Mouse (Mus musculus) spleen, adult 2 months (tissue): Measurements from ENCODE around the gene Olfr553. TPM values are rescaled to one million over a fixed set of nuclear protein-coding genes. Genes with fewer than 3 reads are reported as not detected.

Experiments used
- DNase-seq, 2 experiments: peaks; one replicate each; pipeline versions ENCODE4 v3.0.0 to v3.0.0-alpha.2; 2012 to 2021; ENCODE audit warnings: low spot score in 2 of 2, low read depth in 1 of 2
- H3K27ac ChIP-seq: fragments of 200-500 bp; 2 replicates; pipeline ENCODE4 v1.5.1; 2012; ENCODE audit warnings: low read length, inconsistent platforms; ENCODE audit not compliant: insufficient read depth
- H3K27me3 ChIP-seq: fragments of 200-500 bp; 2 replicates; pipeline ENCODE4 v1.6.1; 2012; ENCODE audit warnings: mild to moderate bottlenecking, moderate library complexity, low read length, inconsistent platforms; ENCODE audit not compliant: control insufficient read depth, insufficient read depth
- H3K36me3 ChIP-seq: fragments of 200-500 bp; 2 replicates; pipeline ENCODE4 v1.6.1; 2012; ENCODE audit warnings: mild to moderate bottlenecking, low read length, inconsistent platforms; ENCODE audit not compliant: control insufficient read depth, insufficient read depth
- H3K4me1 ChIP-seq: fragments of 200-500 bp; 2 replicates; pipeline ENCODE4 v1.6.1; 2011; ENCODE audit warnings: inconsistent platforms; ENCODE audit not compliant: control insufficient read depth, insufficient read depth, insufficient read length
- H3K4me3 ChIP-seq: fragments of 200-500 bp; 2 replicates; pipeline ENCODE4 v1.5.1; 2011; ENCODE audit warnings: mild to moderate bottlenecking, inconsistent platforms; ENCODE audit not compliant: insufficient read depth, insufficient read length; ENCODE audit errors: extremely low read depth
- CTCF ChIP-seq: fragments of 200-500 bp; IDR thresholded peaks from 2 replicates; pipeline ENCODE4 v1.5.1; 2011; ENCODE audit warnings: mild to moderate bottlenecking, inconsistent platforms; ENCODE audit not compliant: insufficient read depth, insufficient read length, insufficient replicate concordance; ENCODE audit errors: extremely low read depth
- POLR2A ChIP-seq: fragments of 200-500 bp; IDR thresholded peaks from 2 replicates; pipeline ENCODE4 v1.6.1; 2011; ENCODE audit warnings: low read depth, low read length, inconsistent platforms
- WGBS: fragments of 180-500 bp; shearing (Covaris S2); methylation state at CpG from one replicate; pipeline ENCODE4 v1.1.7; 2018; 5-methylcytosine and 5-hydroxymethylcytosine counted together
- polyA plus RNA-seq: library from polyadenylated mRNA; depleted of rRNA; stranded (reverse); fragments of >200 nt; gene quantifications from 2 replicates; pipeline ENCODE4 v1.2.3, GENCODE M21; 2012

Olfr553 gene
- polyA plus RNA-seq, 1 experiment = not detected

DNA sequence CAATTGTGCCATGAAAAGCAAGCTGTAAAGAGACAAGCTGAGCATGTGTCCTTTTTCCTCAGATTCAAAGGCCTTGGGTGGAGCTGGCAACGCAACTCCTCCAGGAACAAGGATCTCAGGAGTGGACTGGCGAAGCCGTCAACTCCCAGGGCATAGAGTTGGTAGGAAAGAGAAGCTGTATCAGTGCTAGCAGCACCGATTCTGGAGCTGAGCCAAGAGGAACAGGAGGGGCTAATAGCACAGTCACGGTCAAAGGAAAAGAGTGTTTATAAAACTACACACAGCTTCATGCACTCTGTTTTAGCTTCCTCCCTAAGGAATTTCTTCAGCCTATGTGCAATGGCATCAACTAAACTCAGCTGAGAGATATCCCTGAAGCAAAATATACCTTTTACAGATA lies 1.6 kb upstream of the Olfr553 start:
- TF ChIP-seq CTCF (no peak), POLR2A (no peak)
- DNase-seq = no peak
- 52% methylated on average over 5 of the region's 5 CpGs for WGBS
- H3K4me3 ChIP-seq = no peak overlapping the region
- H3K27me3 ChIP-seq = no peaks in the 10 kb centered on the region
- H3K27ac ChIP-seq = no peak overlapping the region
- no peaks in the 10 kb centered on the region for H3K36me3 ChIP-seq
- no peaks in the 10 kb centered on the region for H3K4me1 ChIP-seq

GRCm38 (mm10) chr7:102597378-102598031 lies 20.5 kb downstream of the Olfr553 start, which contains the start of gene Olfr552:
TSS of gene Olfr552 (plus strand) at chr7:102597770.
- WGBS = 20% methylated on average over 1 of the region's 1 CpGs
- Histone ChIP-seq H3K27ac (no peak within 1 kb of the TSS), H3K36me3 (no peaks in the 10 kb centered on the region), H3K27me3 (no peaks in the 10 kb centered on the region), H3K4me3 (no peak within 1 kb of the TSS), H3K4me1 (no peaks in the 10 kb centered on the region)
- no peak for DNase-seq
- TF ChIP-seq CTCF (no peak), POLR2A (no peak)

- Histone ChIP-seq H3K36me3 (no peaks in the 10 kb centered on the region), H3K27ac (no peak within 1 kb of the TSS), H3K4me1 (peaks cover 2% of the 10 kb centered on the region; the same call in 1 of the 2 replicates), H3K27me3 (no peaks in the 10 kb centered on the region), H3K4me3 (no peak within 1 kb of the TSS)
- no peak for DNase-seq
- no peak for TF ChIP-seq CTCF
- TF ChIP-seq POLR2A = no peak
- WGBS = 95% methylated on average over 3 of the region's 3 CpGs
These were observed 26.2 kb downstream of the Olfr553 start, which contains the start of gene Olfr551 for GRCm38 (mm10) chr7:102591786-102592185. TSS of gene Olfr551 (minus strand) at chr7:102591886.

GRCm38 (mm10) chr7:102575998-102576397 lies 42.0 kb downstream of the Olfr553 start:
- Histone ChIP-seq H3K4me3 (no peak overlapping the region), H3K27ac (no peak overlapping the region), H3K4me1 (no peaks in the 10 kb centered on the region; the same call in 1 of the 2 replicates), H3K36me3 (no peaks in the 10 kb centered on the region), H3K27me3 (no peaks in the 10 kb centered on the region)
- no peak for DNase-seq
- 10% methylated on average over 6 of the region's 6 CpGs for WGBS
- TF ChIP-seq CTCF = no peak
- TF ChIP-seq POLR2A = no peak

- 89% methylated on average over 3 of the region's 3 CpGs for WGBS
- H3K4me1 ChIP-seq = no peaks in the 10 kb centered on the region; the same call in 1 of the 2 replicates
- H3K27ac ChIP-seq = no peak overlapping the region
- no peak for TF ChIP-seq CTCF
- TF ChIP-seq POLR2A = no peak
- no peaks in the 10 kb centered on the region for H3K27me3 ChIP-seq
- H3K36me3 ChIP-seq = no peaks in the 10 kb centered on the region
- no peak overlapping the region for H3K4me3 ChIP-seq
- no peak for DNase-seq
These were observed 44.7 kb downstream of the Olfr553 start for GRCm38 (mm10) chr7:102573174-102573830.

DNA sequence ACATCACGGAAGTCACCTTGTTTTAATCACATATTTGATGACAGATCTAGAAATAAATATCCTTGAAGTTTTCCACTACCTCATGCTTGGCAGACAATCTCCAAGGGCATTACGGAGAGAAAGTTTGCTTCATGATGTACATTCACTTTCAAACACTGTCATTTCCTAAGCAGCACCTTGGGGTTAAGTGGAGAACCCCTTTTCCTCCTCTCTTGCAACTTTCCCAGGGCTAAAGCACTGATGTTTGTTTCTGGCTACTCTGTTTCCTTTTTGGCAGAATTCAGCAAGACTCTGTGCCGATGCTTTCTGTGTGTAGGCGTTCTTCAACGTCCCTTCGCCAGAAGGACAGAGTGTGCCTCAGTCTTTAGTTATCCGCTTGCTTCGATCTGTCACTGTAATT lies 46.9 kb downstream of the Olfr553 start, which contains the start of gene Olfr550:
TSS of gene Olfr550 (plus strand) at position 301 of the 400 bp plus-strand sequence.
- no peaks in the 10 kb centered on the region for H3K27me3 ChIP-seq
- no peak within 1 kb of the TSS for H3K4me3 ChIP-seq
- WGBS = 92% methylated on average over 8 of the region's 8 CpGs
- TF ChIP-seq CTCF (no peak), POLR2A (no peak)
- no peaks in the 10 kb centered on the region for H3K36me3 ChIP-seq
- no peak within 1 kb of the TSS for H3K27ac ChIP-seq
- no peaks in the 10 kb centered on the region; the same call in 1 of the 2 replicates for H3K4me1 ChIP-seq
- no peak for DNase-seq
